Mouse (Mus musculus) hindlimb bud, embryonic 11.5 days (tissue): Measurements from ENCODE around the gene Rnd1.

Source experiments
- DNase-seq: peaks from one replicate; pipeline ENCODE4 v3.0.0-alpha.2; 2012; ENCODE audit warnings: low read depth, low spot score; ENCODE audit errors: extremely low spot score

Gene Rnd1

GRCm38 (mm10) chr15:98680660-98681059 is 3.4 kb upstream of the Rnd1 start:
- no peak for DNase-seq

GRCm38 (mm10) chr15:98677977-98678376 is 716 bp upstream of the Rnd1 start:
- DNase-seq, result no peak

GRCm38 (mm10) chr15:98676471-98676870 is 790 bp downstream of the Rnd1 start:
- no peak for DNase-seq

GRCm38 (mm10) chr15:98675634-98676250 is 1.5 kb downstream of the Rnd1 start:
- DNase-seq, result no peak

GRCm38 (mm10) chr15:98674994-98675545 is 2.2 kb downstream of the Rnd1 start:
- no peak for DNase-seq

GRCm38 (mm10) chr15:98674284-98674993 is 2.8 kb downstream of the Rnd1 start:
- DNase-seq, result no peak

DNA sequence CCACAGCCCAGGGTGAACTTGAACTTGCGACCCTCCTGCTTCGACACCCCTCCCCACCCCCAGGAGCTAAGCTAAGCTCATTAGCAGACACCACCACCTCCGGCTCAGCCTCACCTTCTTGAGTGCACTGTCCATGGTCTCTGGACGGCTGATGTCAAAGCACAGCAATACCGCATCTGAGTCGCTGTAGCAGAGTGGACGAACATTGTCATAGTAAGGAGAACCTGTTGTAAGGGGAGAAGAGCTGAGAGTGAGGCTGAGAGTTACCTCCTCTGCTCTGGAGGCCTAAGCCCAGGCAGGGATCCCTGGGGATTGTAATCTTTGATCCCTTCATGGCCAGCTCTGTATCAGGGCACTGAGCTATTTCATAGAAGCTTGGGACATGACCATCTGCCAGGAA is 3.5 kb downstream of the Rnd1 start:
- DNase-seq, result no peak

GRCm38 (mm10) chr15:98672592-98672991 is 4.7 kb downstream of the Rnd1 start:
- no peak for DNase-seq

DNA sequence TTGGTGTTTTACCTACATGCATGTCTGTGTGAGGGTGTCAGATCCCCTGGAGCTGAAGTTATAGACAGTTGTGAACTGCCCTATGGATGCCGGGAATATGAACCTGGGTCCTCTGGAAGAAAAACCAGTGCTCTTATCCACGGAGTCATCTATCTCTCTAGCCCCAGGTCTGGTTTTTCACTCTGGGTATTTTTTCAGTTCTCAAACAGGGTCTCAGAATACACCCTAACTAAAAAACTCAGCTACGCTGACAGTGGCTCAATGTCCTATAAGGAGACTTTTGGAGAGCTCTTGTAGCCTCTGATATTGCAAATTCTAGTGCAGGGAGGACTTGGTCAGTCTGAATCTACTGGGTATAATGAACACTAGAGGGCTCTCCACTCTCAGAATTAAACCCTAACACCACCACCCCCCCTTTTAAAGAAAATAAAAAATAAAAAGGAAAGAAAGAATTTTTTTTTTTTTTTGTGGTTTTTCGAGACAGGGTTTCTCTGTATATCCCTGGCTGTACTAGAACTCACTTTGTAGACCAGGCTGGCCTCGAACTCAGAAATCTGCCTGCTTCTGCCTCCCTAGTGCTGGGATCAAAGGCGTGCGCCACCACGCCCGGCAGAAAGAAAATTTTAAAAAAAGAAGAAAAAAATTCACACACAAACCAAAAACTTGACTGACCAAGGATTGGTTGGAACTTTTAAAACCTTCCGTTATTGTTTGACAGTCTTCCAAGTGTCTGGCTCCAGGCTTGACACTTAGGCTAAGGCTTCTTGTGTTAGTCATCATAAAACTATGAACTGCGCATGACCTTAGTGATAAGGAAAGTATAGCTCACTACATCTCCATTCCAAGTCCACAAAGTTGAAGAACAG is 13.0 kb downstream of the Rnd1 start:
- no peak for DNase-seq

GRCm38 (mm10) chr15:98662567-98663545 is 14.4 kb downstream of the Rnd1 start, which contains the start of gene Ddx23:
Gene Ddx23 (minus strand): TSS chr15:98662894.
- DNase-seq, result peak; percentile 84

- DNase-seq, result no peak
Measured at GRCm38 (mm10) chr15:98662198-98662566, 15.1 kb downstream of the Rnd1 start.

DNA sequence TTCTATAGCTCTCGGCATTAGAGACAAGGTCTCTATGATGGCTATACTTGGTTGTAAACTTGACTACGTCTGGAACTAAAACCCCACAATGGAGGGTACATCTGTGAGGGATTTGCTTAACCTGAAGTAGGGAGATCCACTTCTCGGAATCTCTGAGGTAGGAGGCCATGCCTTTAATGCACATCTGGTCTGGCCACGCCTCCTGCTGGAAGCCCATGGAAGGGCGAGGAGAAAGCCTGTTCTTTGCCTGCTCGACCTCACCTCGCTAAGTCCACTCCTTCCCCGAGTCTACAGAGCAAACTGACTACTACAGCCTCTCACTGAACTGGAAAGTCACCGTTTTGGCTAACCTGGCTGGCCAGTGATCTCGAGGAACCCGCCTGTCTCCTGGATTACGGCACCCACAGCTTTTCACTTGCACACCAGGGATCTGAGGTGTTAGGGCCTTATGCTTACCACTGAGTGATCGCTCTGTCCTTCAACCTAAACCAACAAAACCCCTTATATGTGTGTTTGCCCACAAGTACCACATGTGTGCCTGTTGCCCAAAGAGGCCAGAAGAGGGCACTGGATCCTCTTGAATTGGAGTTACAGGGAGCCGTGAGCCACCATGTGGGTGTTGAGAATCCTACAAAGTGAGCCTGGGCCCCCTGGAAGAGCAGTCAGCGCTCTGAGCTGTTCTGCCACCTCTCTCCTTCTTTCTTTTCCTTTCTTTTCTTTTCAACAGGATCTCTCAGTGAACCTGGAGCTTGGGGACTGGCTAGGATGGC is 20.1 kb downstream of the Rnd1 start:
- no peak for DNase-seq

DNA sequence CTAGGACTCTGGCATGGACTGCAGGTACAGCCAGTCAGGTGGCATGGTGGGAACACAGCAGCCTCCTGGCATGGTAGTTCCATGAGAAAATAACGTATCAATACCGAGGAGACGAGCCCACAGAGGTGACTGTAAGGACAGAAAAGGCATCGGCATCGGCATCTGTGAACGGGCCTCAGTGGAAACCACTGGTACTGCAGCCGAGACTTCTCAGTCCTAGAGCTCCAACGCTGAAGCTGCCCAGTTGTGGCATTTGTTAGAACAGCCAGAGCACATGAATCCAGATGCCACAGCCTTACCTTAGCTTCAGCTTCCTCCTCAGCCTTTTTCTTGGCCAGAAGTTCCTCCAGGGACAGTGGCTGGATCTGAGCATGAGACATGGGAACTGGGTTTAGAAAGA is 25.1 kb downstream of the Rnd1 start:
- no peak for DNase-seq

- DNase-seq, result no peak
Measured at GRCm38 (mm10) chr15:98651431-98651830, 25.8 kb downstream of the Rnd1 start.

- no peak for DNase-seq
Measured at GRCm38 (mm10) chr15:98648071-98648470, 29.2 kb downstream of the Rnd1 start.

- DNase-seq, result no peak
Measured at GRCm38 (mm10) chr15:98647308-98647707, 30.0 kb downstream of the Rnd1 start.

DNA sequence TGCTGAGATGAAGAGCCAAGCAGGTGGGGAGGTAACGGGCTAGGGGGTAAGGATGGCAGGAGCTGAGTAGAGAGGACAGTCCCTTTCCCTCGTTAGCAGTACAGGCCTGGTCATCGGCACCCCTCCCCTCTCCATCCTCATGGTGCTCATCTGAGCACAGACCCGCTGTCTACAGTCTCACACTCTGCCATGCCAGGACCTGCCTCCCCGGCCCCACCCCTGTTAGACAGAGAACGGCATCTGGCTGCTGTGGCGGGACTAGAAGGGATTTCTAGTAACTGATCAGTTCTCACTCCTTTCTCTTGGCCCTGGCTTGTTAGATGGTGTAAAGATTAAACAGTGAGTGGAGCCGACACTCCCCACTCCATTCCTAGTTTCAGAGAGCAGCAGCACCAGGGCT is 30.5 kb downstream of the Rnd1 start:
- DNase-seq, result no peak

GRCm38 (mm10) chr15:98645057-98646026 is 31.9 kb downstream of the Rnd1 start:
- DNase-seq, result no peak
